Mouse (Mus musculus): ENCODE results near the gene Dusp9. TPM values are rescaled to one million over a fixed set of nuclear protein-coding genes. Genes with fewer than 3 reads are reported as not detected.
A peak's percentile ranks its signal among the peaks of the same experiment; 100 is the strongest.

The Dusp9 gene
- polyA plus RNA-seq, 1 experiment from 2014 or later = 3.9 TPM

DNA sequence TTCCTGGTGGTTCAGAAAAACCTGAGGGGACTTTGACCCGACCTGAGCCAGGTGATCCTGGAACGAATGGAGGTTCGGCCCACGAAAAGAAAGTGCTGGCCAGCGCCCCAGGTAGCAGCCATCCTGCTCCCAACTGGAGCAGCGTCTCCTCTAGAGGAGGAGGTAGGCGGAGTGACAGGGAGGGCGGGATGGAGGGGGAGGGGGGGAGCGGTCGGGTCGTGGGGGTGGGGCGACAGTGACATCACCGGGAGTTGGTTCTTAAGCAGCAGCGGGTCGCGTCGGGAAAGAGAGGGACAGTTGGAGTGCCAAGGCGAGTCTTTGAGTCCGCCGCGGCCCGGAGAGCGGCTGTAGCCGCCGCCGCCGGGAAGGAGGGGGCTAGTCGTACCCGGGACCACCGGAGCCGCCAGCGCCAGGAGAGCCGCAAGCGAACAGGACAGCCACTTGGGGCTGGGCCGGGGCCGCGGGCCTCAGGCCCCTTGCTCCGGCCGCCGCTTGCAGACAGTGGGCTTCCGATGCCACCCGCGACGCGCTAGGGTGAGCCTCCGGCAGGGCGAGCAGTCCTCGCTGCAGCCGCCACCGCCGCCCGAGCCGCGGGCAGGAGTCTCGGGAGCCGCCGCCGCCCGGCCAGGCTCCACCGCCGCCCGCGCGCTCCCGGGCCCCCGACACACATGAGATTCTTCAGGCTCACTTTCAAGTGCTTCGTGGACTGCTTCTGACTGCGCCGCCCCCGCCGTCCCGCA, 33.8 kb downstream of the Dusp9 start, which contains the start of gene Slc6a8:
TSS of gene Slc6a8 (plus strand) at position 272 of the 740 bp plus-strand sequence.
- Histone ChIP-seq H3K4me3 (peak within 1 kb of the TSS; percentile 61), H3K4me1 (peaks cover 19% of the 10 kb centered on the region), H3K9ac (replicated peaks) (peak within 1 kb of the TSS; percentile 80), H3K36me3 (peaks cover 17% of the 10 kb centered on the region; the same call in 1 of the 2 replicates), H3K4me2 (replicated peaks) (peak within 1 kb of the TSS; percentile 66), H3K27ac (replicated peaks) (peak within 1 kb of the TSS; percentile 73), H3K9me3 (no peaks in the 10 kb centered on the region), H3K27me3 (no peaks in the 10 kb centered on the region)
- peak; percentile 73 for ATAC-seq (ENCODE audit: low FRiP score, low read depth)
- WGBS = 21% methylated on average over 33 of the region's 72 CpGs

DNA sequence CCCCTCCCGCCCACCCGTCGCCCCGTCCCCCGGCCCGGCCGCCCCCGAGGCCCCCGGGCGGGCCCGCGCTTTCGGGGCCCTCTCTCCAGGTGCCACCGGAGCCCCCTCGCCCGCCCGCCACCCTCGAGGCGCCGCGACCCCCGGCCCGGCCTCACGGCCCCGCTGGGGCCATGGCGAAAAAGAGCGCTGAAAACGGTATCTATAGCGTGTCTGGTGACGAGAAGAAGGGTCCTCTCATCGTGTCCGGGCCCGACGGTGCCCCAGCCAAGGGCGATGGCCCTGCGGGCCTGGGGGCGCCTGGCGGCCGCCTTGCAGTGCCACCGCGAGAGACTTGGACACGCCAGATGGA, 34.4 kb downstream of the Dusp9 start:
- Histone ChIP-seq H3K9ac (replicated peaks) (peak overlapping the region; percentile 80), H3K4me1 (peaks cover 19% of the 10 kb centered on the region), H3K4me3 (peak overlapping the region; percentile 61), H3K4me2 (replicated peaks) (peak overlapping the region; percentile 66), H3K27ac (replicated peaks) (no peak overlapping the region), H3K36me3 (peaks cover 17% of the 10 kb centered on the region; the same call in 1 of the 2 replicates), H3K27me3 (no peaks in the 10 kb centered on the region), H3K9me3 (no peaks in the 10 kb centered on the region)
- 29% methylated on average over 26 of the region's 42 CpGs for WGBS
- ATAC-seq (ENCODE audit: low FRiP score, low read depth) = peak; percentile 12; the same call in 1 of the 2 replicates

DNA sequence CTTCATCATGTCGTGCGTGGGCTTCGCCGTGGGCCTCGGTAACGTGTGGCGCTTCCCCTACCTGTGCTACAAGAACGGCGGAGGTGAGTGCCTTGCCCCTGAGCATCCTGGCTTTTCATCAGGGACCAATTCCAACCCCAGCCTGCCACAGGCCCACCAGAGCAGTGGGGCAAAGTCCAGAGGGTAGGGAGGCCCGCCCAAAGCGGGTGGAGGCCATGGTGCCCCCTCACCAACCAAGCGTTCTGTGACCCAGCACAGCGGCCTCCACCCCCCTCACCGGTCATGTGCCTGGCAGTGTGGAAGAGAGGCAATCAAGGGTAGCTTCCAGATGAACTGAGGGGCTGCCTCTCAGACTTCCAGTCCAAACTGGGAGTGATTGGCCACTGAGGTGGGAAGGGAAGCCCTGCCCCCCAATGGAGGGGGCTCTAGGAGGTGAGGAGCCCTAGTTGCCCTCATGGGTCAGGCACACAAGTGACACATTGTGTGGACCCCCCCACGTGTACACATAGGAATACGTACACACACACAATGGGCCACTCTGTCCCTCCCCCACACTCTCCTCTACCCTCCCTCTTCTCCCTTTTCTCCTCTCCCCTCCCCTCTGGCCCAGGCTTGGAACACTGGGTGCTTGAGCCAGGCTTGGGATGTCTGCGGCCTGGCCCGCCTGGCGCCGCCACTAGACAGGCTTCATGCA, 34.9 kb downstream of the Dusp9 start:
- WGBS = 23% methylated on average over 20 of the region's 20 CpGs
- Histone ChIP-seq H3K4me1 (peaks cover 19% of the 10 kb centered on the region), H3K9ac (replicated peaks) (peak overlapping the region; percentile 80), H3K36me3 (peaks cover 22% of the 10 kb centered on the region; the same call in 1 of the 2 replicates), H3K4me3 (peak overlapping the region; percentile 61), H3K27me3 (no peaks in the 10 kb centered on the region), H3K9me3 (no peaks in the 10 kb centered on the region), H3K27ac (replicated peaks) (no peak overlapping the region), H3K4me2 (replicated peaks) (peak overlapping the region; percentile 66)
- peak; percentile 16 for ATAC-seq (ENCODE audit: low FRiP score, low read depth)

DNA sequence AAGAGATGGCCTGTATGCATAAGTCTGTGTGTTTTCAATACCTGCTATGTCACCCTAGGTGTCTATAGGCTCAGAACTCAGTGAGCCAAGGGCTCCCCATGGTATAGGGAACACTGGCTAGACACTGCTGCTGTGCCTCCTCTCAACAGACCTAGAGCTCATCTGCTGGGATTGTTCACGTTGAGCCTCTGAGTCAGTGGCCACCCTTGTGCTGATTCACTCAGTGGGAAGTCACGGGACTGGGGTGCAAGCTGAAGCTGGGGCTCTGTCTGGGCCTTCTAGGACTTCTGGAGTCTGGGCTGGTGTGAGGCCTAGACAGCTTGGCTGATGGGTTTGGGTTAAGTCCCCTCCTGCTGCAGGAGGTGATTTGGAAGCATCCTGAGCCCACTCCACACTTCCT, 36.0 kb downstream of the Dusp9 start:
- Histone ChIP-seq H3K9me3 (no peaks in the 10 kb centered on the region), H3K27me3 (no peaks in the 10 kb centered on the region), H3K27ac (replicated peaks) (no peak overlapping the region), H3K4me1 (peaks cover 19% of the 10 kb centered on the region), H3K9ac (replicated peaks) (no peak overlapping the region), H3K36me3 (peaks cover 32% of the 10 kb centered on the region; the same call in 1 of the 2 replicates), H3K4me2 (replicated peaks) (peak overlapping the region; percentile 66), H3K4me3 (peak overlapping the region; percentile 61; the same call in 1 of the 2 replicates)
- WGBS = 56% methylated on average over 2 of the region's 2 CpGs
- ATAC-seq (ENCODE audit: low FRiP score, low read depth) = no peak

DNA sequence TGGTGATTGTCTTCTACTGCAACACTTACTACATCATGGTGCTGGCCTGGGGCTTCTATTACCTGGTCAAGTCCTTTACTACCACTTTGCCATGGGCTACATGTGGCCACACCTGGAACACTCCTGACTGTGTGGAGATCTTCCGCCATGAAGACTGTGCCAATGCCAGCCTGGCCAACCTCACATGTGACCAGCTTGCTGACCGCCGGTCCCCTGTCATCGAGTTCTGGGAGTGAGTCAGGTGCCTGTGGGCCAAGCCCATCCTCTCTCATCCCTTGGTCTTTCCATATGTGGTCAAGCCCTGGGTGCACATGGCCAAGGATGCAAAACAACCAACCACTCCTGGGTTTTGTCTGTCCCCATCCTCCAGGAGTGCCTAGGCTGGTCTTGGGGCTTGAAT, 37.4 kb downstream of the Dusp9 start:
- no peaks in the 10 kb centered on the region for H3K27me3 ChIP-seq
- no peaks in the 10 kb centered on the region for H3K9me3 ChIP-seq
- H3K4me2 ChIP-seq (replicated peaks) = no peak overlapping the region
- ATAC-seq (ENCODE audit: low FRiP score, low read depth) = no peak
- no peak overlapping the region for H3K4me3 ChIP-seq
- H3K9ac ChIP-seq (replicated peaks) = no peak overlapping the region
- WGBS = 92% methylated on average over 4 of the region's 4 CpGs
- H3K4me1 ChIP-seq = peaks cover 19% of the 10 kb centered on the region
- H3K36me3 ChIP-seq = peaks cover 36% of the 10 kb centered on the region; the same call in 1 of the 2 replicates
- no peak overlapping the region for H3K27ac ChIP-seq (replicated peaks)

DNA sequence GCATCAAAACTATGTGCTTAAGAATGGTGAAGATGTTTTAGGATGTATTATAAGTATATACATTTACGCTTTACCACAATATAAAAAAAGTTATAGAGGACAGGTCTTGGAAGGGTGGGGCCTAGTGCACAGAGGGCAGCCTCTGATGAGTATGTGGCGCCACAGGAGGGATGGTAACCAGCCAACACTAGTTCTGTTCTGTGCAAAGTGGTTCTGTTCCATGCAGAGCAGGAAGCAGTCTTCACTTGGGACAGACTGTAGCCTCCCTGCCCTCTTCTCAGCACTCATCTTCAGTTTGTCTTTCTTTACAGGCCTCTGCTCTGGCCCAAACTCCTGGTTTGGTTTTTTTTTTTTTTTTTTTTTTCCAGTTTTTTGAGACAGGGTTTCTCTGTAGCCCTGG, 44.9 kb downstream of the Dusp9 start:
- 83% methylated on average over 2 of the region's 2 CpGs for WGBS

DNA sequence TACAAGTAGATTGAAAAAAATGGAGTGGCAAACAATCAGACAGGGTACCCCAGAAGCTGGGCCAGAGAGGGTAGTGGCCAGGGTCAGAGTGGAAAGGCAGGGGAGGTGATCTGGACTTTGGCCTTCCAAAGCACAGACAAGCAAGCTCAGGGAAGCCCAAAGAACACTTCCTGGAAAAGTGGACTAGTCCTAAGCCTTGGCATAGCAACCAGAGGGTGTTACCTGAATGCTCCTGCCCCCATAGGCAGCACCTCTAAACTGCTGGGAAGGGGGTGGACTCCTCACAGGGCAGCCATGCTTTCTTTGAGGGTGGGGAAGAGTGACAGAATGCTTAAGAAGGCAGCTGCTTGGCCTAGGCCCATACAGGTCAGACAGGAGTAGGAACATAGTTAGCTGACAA, 45.8 kb downstream of the Dusp9 start:
- H3K9ac ChIP-seq (replicated peaks) = no peak overlapping the region
- no peak overlapping the region for H3K27ac ChIP-seq (replicated peaks)
- H3K9me3 ChIP-seq = no peaks in the 10 kb centered on the region
- H3K27me3 ChIP-seq = no peaks in the 10 kb centered on the region
- no peaks in the 10 kb centered on the region for H3K4me1 ChIP-seq
- H3K4me3 ChIP-seq = no peak overlapping the region
- ATAC-seq (ENCODE audit: low FRiP score, low read depth) = no peak
- H3K4me2 ChIP-seq (replicated peaks) = no peak overlapping the region
- H3K36me3 ChIP-seq = peaks cover 42% of the 10 kb centered on the region

More for the DNA sequence above, 44.9 kb downstream of the Dusp9 start:
- no peak overlapping the region for H3K27ac ChIP-seq (replicated peaks)
- H3K4me1 ChIP-seq = no peaks in the 10 kb centered on the region
- H3K4me2 ChIP-seq (replicated peaks) = no peak overlapping the region
- no peak for ATAC-seq (ENCODE audit: low FRiP score, low read depth)
- no peaks in the 10 kb centered on the region for H3K9me3 ChIP-seq
- H3K27me3 ChIP-seq = no peaks in the 10 kb centered on the region
- H3K9ac ChIP-seq (replicated peaks) = no peak overlapping the region
- H3K4me3 ChIP-seq = no peak overlapping the region
- H3K36me3 ChIP-seq = peaks cover 47% of the 10 kb centered on the region

DNA sequence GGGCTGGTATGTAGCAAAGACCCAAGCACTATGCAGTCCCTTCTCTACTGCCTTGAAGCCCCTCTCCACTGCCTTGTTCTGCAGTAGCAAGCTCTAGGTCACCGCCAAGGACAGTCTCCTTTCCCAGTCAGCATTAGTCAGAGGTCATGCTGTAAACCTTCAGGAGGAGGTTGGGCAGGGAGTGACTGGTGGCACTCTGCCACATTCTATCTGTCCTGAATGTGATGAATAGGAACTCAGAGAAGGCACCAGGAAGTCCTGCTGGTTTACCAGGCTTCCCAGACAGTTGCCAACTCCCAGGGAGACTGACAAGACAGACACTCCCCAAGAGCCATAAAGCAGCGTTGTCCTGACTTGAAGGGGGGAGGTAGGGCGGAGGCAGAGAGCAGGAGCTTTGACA, 46.4 kb downstream of the Dusp9 start:
- Histone ChIP-seq H3K27me3 (no peaks in the 10 kb centered on the region), H3K4me1 (no peaks in the 10 kb centered on the region), H3K9ac (replicated peaks) (no peak overlapping the region), H3K27ac (replicated peaks) (no peak overlapping the region), H3K4me2 (replicated peaks) (no peak overlapping the region), H3K9me3 (no peaks in the 10 kb centered on the region), H3K4me3 (no peak overlapping the region), H3K36me3 (peaks cover 36% of the 10 kb centered on the region)
- WGBS = 88% methylated on average over 3 of the region's 3 CpGs
- ATAC-seq (ENCODE audit: low FRiP score, low read depth) = no peak

DNA sequence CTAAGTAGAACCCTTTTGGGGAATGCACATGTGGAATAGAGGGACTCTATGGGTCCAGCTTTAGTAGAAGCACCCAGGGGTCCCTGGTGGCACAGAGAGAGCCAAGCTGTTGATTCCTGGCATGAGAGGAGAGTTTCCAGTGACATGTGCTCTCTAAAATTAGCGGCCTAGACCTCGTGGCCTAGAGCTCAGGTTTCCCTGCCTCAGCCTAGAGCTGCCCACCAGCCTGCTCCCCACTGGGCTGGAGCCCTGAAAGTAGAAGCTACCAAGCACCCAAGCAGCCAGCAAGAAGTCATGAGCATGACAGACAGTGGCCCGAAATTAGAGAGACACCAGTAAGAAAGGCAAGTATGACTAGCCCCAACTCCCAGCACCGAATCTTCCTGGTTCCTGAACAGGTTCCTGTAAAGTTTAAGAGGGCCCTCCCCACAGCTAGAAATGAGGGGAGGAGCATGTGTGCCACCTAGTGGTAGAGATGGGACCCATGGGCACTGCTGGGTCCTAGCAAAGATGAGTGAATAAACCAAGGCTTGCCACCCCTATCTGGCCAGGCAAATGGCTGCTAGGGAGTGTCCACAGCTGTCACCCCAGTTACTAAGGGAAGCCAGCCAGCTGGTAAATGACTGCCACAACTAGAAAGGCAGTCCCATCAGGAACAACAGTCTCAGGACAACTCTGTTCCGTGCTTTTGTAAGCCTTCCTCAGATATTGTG, 51.9 kb downstream of the Dusp9 start:
- Histone ChIP-seq H3K4me3 (no peak overlapping the region), H3K9ac (replicated peaks) (no peak overlapping the region), H3K9me3 (no peaks in the 10 kb centered on the region), H3K27ac (replicated peaks) (no peak overlapping the region), H3K4me1 (no peaks in the 10 kb centered on the region), H3K4me2 (replicated peaks) (no peak overlapping the region), H3K27me3 (no peaks in the 10 kb centered on the region), H3K36me3 (peaks cover 20% of the 10 kb centered on the region)
- WGBS = 75% methylated on average over 5 of the region's 5 CpGs
- no peak for ATAC-seq (ENCODE audit: low FRiP score, low read depth)

Other genes with a start within 250 kb of the Dusp9 start
- gene Gm18336, start 240.7 kb upstream of the Dusp9 start, polyA plus RNA-seq (2016; fragmentation: Nextera tagmentation; extraction: Ambion mirVana) = not detected in 2 replicates
- gene Zfp92, start 228.3 kb upstream of the Dusp9 start, polyA plus RNA-seq (2016; fragmentation: Nextera tagmentation; extraction: Ambion mirVana) = 0.18 and 0.22 TPM in 2 replicates
- not detected in 2 replicates for gene Trex2, start 204.1 kb upstream of the Dusp9 start, polyA plus RNA-seq (2016; fragmentation: Nextera tagmentation; extraction: Ambion mirVana)
- gene Haus7, start 180.4 kb upstream of the Dusp9 start, polyA plus RNA-seq (2016; fragmentation: Nextera tagmentation; extraction: Ambion mirVana) = 62.7 and 69.6 TPM in 2 replicates
- 36.2 and 43.1 TPM in 2 replicates for gene Bgn, start 155.8 kb upstream of the Dusp9 start, polyA plus RNA-seq (2016; fragmentation: Nextera tagmentation; extraction: Ambion mirVana)
- gene Atp2b3, start 136.3 kb upstream of the Dusp9 start, polyA plus RNA-seq (2016; fragmentation: Nextera tagmentation; extraction: Ambion mirVana) = 0.94 and 0.99 TPM in 2 replicates
- gene Pnck, start 20.7 kb downstream of the Dusp9 start, polyA plus RNA-seq (2016; fragmentation: Nextera tagmentation; extraction: Ambion mirVana) = 26.2 and 30.0 TPM in 2 replicates
- 7.3 and 7.7 TPM in 2 replicates for gene Slc6a8, start 33.7 kb downstream of the Dusp9 start, polyA plus RNA-seq (2016; fragmentation: Nextera tagmentation; extraction: Ambion mirVana)
- 117 and 119 TPM in 2 replicates for gene Bcap31, start 76.8 kb downstream of the Dusp9 start, polyA plus RNA-seq (2016; fragmentation: Nextera tagmentation; extraction: Ambion mirVana)
- gene Abcd1, start 77.2 kb downstream of the Dusp9 start, polyA plus RNA-seq (2016; fragmentation: Nextera tagmentation; extraction: Ambion mirVana) = 10.2 and 13.7 TPM in 2 replicates
- gene Plxnb3, start 117.7 kb downstream of the Dusp9 start, polyA plus RNA-seq (2016; fragmentation: Nextera tagmentation; extraction: Ambion mirVana) = 0.11 and 0.16 TPM in 2 replicates
- gene Srpk3, start 135.0 kb downstream of the Dusp9 start, polyA plus RNA-seq (2016; fragmentation: Nextera tagmentation; extraction: Ambion mirVana) = 1.1 and 1.4 TPM in 2 replicates
- gene Idh3g, start 147.5 kb downstream of the Dusp9 start, polyA plus RNA-seq (2016; fragmentation: Nextera tagmentation; extraction: Ambion mirVana) = 166 and 169 TPM in 2 replicates
- gene Ssr4, start 147.6 kb downstream of the Dusp9 start, polyA plus RNA-seq (2016; fragmentation: Nextera tagmentation; extraction: Ambion mirVana) = 118 and 119 TPM in 2 replicates
- 2.4 and 2.5 TPM in 2 replicates for gene Pdzd4, start 185.6 kb downstream of the Dusp9 start, polyA plus RNA-seq (2016; fragmentation: Nextera tagmentation; extraction: Ambion mirVana)